Mouse (Mus musculus): ENCODE measurements at regions not wholly inside any gene's neighbourhood (a gene's known extent, or its start where the extent isn't known, plus 50 kb on each side); places are given as distances from the start of the nearest gene placed in this dataset.

DNA sequence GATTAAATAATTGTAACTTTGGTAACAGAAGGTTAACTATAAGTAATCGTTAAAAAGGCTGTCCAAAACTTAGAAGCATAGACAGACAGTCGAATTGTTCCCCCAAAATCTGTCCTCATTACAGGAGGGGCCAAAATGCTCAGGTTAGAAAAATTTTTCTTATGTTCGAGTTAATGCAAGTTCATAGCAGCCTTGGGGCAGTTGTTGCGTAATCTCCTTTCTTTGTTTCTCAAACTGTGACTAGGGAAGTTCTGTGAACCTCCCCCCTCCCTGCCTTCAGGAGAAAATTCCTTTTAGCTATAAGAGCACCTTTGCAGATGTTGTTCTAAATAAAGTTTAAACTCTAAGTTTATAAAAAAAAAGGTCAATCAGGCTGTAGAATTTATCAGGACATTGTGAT, 198.9 kb upstream of the Cntn5 start:
- no peak for TF ChIP-seq CTCF (IDR thresholded peaks at IDR 0.05; ENCODE audit: extremely low read depth, insufficient read depth, insufficient read length, insufficient replicate concordance)
- TF ChIP-seq POLR2A (IDR thresholded peaks at IDR 0.05; ENCODE audit: low read depth, low read length) = no peak
